Mouse (Mus musculus) C2C12 (cell line): Measurements from ENCODE around the gene Ppp6r3. TPM values are rescaled to one million over a fixed set of nuclear protein-coding genes. Genes with fewer than 3 reads are reported as not detected.

Source experiments
- H3K27me3 ChIP-seq: one replicate; pipeline ENCODE4 v1.6.1; 2011; ENCODE audit not compliant: control insufficient read depth, insufficient read depth, insufficient read length
- H3K36me3 ChIP-seq: one replicate; pipeline ENCODE4 v1.6.1; 2011; ENCODE audit not compliant: control insufficient read depth, insufficient read depth
- H3K4me3 ChIP-seq: one replicate; pipeline ENCODE4 v1.5.1; 2011; ENCODE audit warnings: mild to moderate bottlenecking, control low read depth; ENCODE audit not compliant: poor library complexity, insufficient read depth, severe bottlenecking
- H3K79me2 ChIP-seq: one replicate; pipeline ENCODE4 v1.6.1; 2011; ENCODE audit not compliant: control insufficient read depth, insufficient read depth
- H3K79me3 ChIP-seq: one replicate; pipeline ENCODE4 v1.6.1; 2011; ENCODE audit warnings: low read depth, control low read depth
- H3ac ChIP-seq: one replicate; pipeline ENCODE3; 2011; ENCODE audit warnings: low read depth; ENCODE audit not compliant: control insufficient read depth, insufficient read length
- CEBPB ChIP-seq: IDR thresholded peaks from one replicate; pipeline ENCODE4 v1.6.1; 2011; ENCODE audit warnings: low read depth, mild to moderate bottlenecking, control low read depth, moderate library complexity
- CTCF ChIP-seq: IDR thresholded peaks from one replicate; pipeline ENCODE4 v1.5.1; 2011; ENCODE audit not compliant: control insufficient read depth, insufficient read depth, insufficient read length
- FOSL1 ChIP-seq: IDR thresholded peaks from one replicate; pipeline ENCODE4 v1.8.0; 2011; ENCODE audit warnings: mild to moderate bottlenecking, low read length; ENCODE audit not compliant: poor library complexity, insufficient read depth, severe bottlenecking
- MAX ChIP-seq: IDR thresholded peaks from one replicate; pipeline ENCODE4 v1.6.1; 2011; ENCODE audit warnings: mild to moderate bottlenecking, control low read depth
- MYOD1 ChIP-seq: IDR thresholded peaks from one replicate; pipeline ENCODE4 v1.6.1; 2011; ENCODE audit warnings: low read depth; ENCODE audit not compliant: control insufficient read depth, insufficient read length
- MYOG ChIP-seq: IDR thresholded peaks from one replicate; pipeline ENCODE4 v1.6.1; 2011; ENCODE audit not compliant: control insufficient read depth, insufficient read length; ENCODE audit errors: extremely low read depth
- USF1 ChIP-seq: IDR thresholded peaks from one replicate; pipeline ENCODE4 v1.6.1; 2011; ENCODE audit warnings: low read depth, mild to moderate bottlenecking, control low read depth, moderate library complexity
- polyA plus RNA-seq: library from polyadenylated mRNA; unstranded; fragments of >200 nt; fragmentation: generic; extraction: Trizol; gene quantifications from one replicate; pipeline ENCODE4 v1.2.1, GENCODE M21; 2012; ENCODE audit warnings: missing spikeins

Gene Ppp6r3
- polyA plus RNA-seq, 1 experiment = 18.1 TPM

DNA sequence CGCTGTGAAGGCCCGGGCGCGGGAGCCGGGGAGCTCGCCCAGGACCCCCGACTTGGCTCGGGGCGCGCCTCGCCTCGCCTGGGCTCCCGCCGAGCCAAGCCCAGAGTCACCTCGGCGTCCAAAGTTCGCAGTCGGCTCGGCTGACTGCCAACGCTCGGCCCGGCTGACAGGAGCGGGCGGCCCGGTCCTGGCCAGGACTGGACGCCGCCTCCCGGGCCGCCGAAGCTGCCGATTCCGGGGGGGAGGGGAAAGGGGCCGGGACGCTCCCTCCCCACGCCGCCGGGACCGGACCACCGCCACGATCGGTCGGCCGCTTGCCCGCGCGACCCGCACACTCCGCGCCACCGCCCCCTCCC is 295 bp downstream of the Ppp6r3 start:
- peaks cover 48% of the 10 kb centered on the region for H3K79me3 ChIP-seq
- peak overlapping the region; percentile 74 for H3K4me3 ChIP-seq
- no peaks in the 10 kb centered on the region for H3K27me3 ChIP-seq
- H3K79me2 ChIP-seq = peaks cover 52% of the 10 kb centered on the region
- no peak for TF ChIP-seq CEBPB
- TF ChIP-seq MAX = peak; percentile 14
- H3K36me3 ChIP-seq = peaks cover 6% of the 10 kb centered on the region
- peak overlapping the region; percentile 89 for H3ac ChIP-seq

DNA sequence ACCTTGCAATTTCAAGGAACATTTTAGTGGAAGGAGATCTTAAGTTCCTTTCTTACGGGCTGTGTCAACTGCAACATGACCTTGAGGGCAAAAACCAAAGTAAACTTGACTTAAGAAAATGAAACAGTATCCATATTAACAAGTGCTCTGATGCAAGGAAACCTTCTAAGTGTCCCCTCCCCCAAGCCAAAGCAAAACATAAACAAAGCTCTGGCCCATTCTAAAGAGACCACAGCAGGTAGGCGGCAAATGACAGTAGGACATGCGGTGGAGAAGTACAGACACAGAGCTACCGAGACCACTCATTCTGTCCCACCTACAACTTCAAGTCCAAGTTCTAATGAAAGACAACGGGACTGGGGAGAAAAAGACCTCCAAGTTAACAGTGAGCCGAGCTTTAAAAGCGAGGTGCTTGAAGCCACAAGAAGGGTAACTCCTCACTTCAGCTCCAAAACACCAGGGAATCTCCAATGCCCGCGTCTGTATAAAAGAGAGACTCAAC is 905 bp downstream of the Ppp6r3 start:
- H3K27me3 ChIP-seq = no peaks in the 10 kb centered on the region
- peak overlapping the region; percentile 89 for H3ac ChIP-seq
- peaks cover 6% of the 10 kb centered on the region for H3K36me3 ChIP-seq
- peak overlapping the region; percentile 74 for H3K4me3 ChIP-seq
- peaks cover 54% of the 10 kb centered on the region for H3K79me3 ChIP-seq
- TF ChIP-seq MAX (no peak), CTCF (no peak)
- H3K79me2 ChIP-seq = peaks cover 59% of the 10 kb centered on the region

DNA sequence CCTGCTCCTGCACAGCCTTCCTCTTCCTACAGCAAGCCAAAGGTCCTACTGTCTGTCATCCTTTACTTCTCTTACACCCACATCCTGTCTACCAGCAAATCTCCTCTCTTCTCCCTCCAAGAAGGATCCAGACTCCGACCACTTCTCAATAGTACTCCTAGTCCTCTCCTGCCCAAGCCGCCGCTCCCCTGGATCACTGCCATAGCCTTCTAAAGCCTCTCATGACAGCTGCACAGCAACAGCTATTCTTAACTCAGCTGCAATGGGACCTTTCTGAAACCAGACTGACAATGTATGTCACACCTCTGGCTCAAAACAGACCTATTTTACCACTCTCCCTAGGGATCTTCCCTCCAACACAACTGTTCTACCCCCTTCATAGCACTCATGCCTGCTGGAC is 11.2 kb downstream of the Ppp6r3 start:
- H3K36me3 ChIP-seq = no peaks in the 10 kb centered on the region
- peaks cover 100% of the 10 kb centered on the region for H3K79me2 ChIP-seq
- no peaks in the 10 kb centered on the region for H3K27me3 ChIP-seq
- TF ChIP-seq MYOG = no peak
- no peak overlapping the region for H3ac ChIP-seq
- no peak overlapping the region for H3K4me3 ChIP-seq
- H3K79me3 ChIP-seq = peaks cover 98% of the 10 kb centered on the region

DNA sequence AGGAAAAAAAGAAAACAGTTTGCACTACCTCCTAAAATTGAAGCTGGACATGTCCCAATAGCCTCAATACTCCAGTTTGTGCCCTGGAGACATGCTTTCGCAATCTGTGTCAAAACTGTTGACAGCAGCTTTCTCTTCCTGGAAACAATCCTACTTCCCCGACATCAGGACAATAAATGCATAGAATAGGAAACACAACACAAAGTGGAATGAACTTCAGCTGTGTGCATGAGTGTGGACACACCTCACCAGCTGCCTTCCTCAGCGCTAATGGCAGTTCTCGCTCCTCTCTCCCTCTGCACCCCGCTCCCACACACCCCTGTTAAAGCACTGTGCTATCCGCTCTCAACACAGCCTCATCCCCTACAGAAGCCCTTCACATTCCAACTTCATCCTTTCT is 12.8 kb downstream of the Ppp6r3 start:
- Histone ChIP-seq H3K27me3 (no peaks in the 10 kb centered on the region), H3K79me3 (peaks cover 98% of the 10 kb centered on the region), H3ac (no peak overlapping the region), H3K36me3 (no peaks in the 10 kb centered on the region), H3K4me3 (no peak overlapping the region), H3K79me2 (peaks cover 100% of the 10 kb centered on the region)
- TF ChIP-seq CEBPB = no peak
- no peak for TF ChIP-seq MYOD1
- no peak for TF ChIP-seq USF1
- no peak for TF ChIP-seq MAX
- no peak for TF ChIP-seq CTCF
- TF ChIP-seq FOSL1 = no peak
- TF ChIP-seq MYOG = no peak

DNA sequence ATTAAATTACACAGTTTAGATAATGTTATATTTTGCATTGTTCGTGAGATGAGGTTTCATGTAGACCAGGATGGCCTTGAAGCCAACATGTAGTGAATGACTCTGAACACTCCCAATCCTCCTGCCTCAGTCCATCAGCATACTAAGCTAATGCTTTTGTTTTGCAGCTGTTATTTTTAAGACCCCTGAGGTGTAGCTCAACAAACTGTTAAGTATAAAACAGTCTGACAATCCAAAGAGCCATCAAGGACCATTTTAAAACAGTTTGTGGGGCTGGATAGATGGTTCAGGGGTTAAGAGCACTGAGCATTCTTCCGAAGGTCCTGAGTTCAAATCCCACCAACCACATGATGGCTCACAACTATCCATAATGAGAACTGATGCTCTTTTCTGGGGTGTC is 13.3 kb downstream of the Ppp6r3 start:
- no peaks in the 10 kb centered on the region for H3K36me3 ChIP-seq
- no peak overlapping the region for H3K4me3 ChIP-seq
- H3ac ChIP-seq = no peak overlapping the region
- no peak for TF ChIP-seq MAX
- TF ChIP-seq CTCF = no peak
- TF ChIP-seq FOSL1 = no peak
- no peak for TF ChIP-seq MYOG
- no peak for TF ChIP-seq CEBPB
- TF ChIP-seq USF1 = no peak
- TF ChIP-seq MYOD1 = no peak
- peaks cover 100% of the 10 kb centered on the region for H3K79me2 ChIP-seq
- no peaks in the 10 kb centered on the region for H3K27me3 ChIP-seq
- H3K79me3 ChIP-seq = peaks cover 98% of the 10 kb centered on the region

DNA sequence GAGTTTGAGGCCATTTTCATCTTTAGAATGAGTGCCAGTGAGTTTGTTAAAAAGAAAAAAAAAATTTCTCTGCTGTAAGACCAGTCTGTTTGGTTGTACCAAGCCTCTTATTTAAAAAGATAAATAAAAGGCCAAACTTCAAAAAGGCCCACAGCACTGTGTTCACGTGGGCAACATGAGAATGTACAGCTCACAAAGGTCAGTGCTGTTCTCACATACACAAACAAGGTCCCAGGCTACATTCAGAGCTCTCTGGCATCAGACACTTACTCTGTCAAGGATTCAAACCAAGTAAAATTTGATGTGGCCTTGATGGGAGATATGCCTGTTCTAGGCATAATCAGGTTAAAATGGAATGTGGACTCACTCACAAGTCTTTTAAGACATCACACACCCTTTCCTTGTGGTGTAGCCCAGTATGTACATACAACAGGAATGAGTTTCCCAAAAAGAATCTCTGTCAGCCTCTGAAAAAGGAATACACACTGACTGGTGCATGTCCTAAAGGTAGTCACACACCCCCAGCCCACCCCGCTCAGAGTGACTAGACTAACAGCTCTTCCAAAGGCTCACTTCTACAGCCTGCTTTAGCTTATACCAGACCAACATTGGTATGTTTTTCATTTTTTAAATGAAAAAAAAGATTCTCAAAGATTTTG is 19.3 kb downstream of the Ppp6r3 start:
- no peaks in the 10 kb centered on the region for H3K36me3 ChIP-seq
- no peaks in the 10 kb centered on the region for H3K27me3 ChIP-seq
- H3K79me2 ChIP-seq = peaks cover 100% of the 10 kb centered on the region
- H3K4me3 ChIP-seq = no peak overlapping the region
- H3ac ChIP-seq = no peak overlapping the region
- TF ChIP-seq MYOG (no peak), MYOD1 (no peak), USF1 (no peak), CTCF (no peak)
- peaks cover 96% of the 10 kb centered on the region for H3K79me3 ChIP-seq
